Mouse (Mus musculus) kidney, adult 2 months (tissue): ENCODE measurements around the gene Galntl6.

Source experiments
- CTCF ChIP-seq: fragments of 200-500 bp; conservative IDR thresholded peaks from 2 replicates; pipeline ENCODE4 v1.5.1; 2011; ENCODE audit warnings: low read depth, mild to moderate bottlenecking, control low read depth, low read length, moderate library complexity, mixed read lengths; ENCODE audit not compliant: insufficient read depth, insufficient read length
- POLR2A ChIP-seq: fragments of 200-500 bp; IDR thresholded peaks from one replicate; pipeline ENCODE4 v1.6.1; 2011; ENCODE audit warnings: low read depth, low read length, control low read depth

DNA sequence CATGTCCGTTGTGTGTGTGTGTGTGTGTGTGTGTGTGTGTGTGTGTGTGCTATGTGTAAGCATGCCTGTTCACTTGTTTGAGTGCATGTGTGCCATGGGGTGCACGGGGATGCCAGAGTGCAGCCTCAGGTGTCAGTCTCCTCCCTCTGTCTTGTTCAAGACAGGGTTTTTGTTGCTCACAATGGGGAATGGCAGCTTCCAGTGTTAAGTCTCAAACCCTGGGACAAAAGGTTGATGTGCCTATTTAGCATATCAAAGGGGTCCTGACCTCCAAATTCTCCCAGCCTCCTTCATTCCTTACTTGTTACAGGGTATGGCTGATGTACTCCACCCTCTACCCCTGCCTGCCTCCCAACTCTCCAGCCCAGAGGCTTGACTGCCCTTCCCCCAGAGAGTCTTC, 1179.6 kb downstream of the Galntl6 start:
- TF ChIP-seq POLR2A (no peak), CTCF (no peak)
